31 mouse cellular contexts compared by ENCODE assay signal in the genomic region with DNA sequence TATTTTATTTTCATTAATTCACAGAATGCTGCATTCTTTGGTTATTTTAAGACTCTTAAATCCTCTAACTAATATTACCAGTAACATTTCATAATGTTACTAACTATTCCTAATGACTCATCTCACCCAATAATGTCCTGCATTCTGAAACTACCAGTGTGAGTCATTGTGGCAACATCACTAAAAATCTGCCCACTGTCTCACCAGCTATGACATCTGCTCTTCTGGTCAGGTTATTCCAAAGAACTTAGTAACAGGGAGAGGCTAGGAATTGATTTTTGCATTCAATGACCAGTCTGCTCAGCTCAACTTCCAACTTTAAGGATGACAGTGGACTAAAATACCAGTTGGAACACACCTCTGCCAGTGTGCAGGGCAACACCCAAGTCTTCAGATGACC. TPM values are rescaled to one million over a fixed set of nuclear protein-coding genes. Genes with fewer than 3 reads are reported as not detected.
DNase-seq lines count a peak whose midpoint lies in the region; ATAC-seq and TF ChIP-seq lines count a peak whose summit lies in the region.
"Had no signal": no experiment of that assay in that cellular context is flagged by ENCODE, and none has a peak within 500 bp of the region (broad histone marks: within the 10 kb centered on the region; RNA-seq: fewer than 3 reads in every experiment).

No protein-coding gene starts in this region.

- no peak overlapping the region for H3K4me2 ChIP-seq in neural tube, embryonic 15.5 days
- H3K4me2 ChIP-seq: embryonic facial prominence, embryonic 13.5 days; forebrain, embryonic 12.5 days; forebrain, embryonic 15.5 days; heart, embryonic 12.5 days; heart, embryonic 15.5 days; hindbrain, embryonic 14.5 days had no signal

- no peaks in the 10 kb centered on the region for H3K36me3 ChIP-seq in C2C12 (ENCODE audit: control insufficient read depth, insufficient read depth)
- H3K36me3 ChIP-seq in neural tube, embryonic 15.5 days: no peaks in the 10 kb centered on the region
- H3K36me3 ChIP-seq: embryonic facial prominence, embryonic 10.5 days; embryonic facial prominence, embryonic 13.5 days; forebrain, embryonic 12.5 days; forebrain, embryonic 15.5 days; heart, embryonic 12.5 days; heart, embryonic 15.5 days had no signal

- no peaks in the 10 kb centered on the region for H3K4me1 ChIP-seq in neural tube, embryonic 15.5 days
- H3K4me1 ChIP-seq: embryonic facial prominence, embryonic 10.5 days; embryonic facial prominence, embryonic 13.5 days; forebrain, embryonic 12.5 days; forebrain, embryonic 15.5 days; heart, embryonic 12.5 days; heart, embryonic 15.5 days had no signal

- TF ChIP-seq CTCF in C2C12 (IDR thresholded peaks at IDR 0.05; ENCODE audit: control insufficient read depth, insufficient read depth, insufficient read length): no peak

- no peak overlapping the region for H3K4me3 ChIP-seq in C2C12 (ENCODE audit: insufficient read depth, poor library complexity, severe bottlenecking)
- H3K4me3 ChIP-seq in neural tube, embryonic 15.5 days (replicated peaks): no peak overlapping the region
- H3K4me3 ChIP-seq: embryonic facial prominence, embryonic 10.5 days; embryonic facial prominence, embryonic 13.5 days; erythroblast, embryonic 14.5 days; forebrain, embryonic 12.5 days; forebrain, embryonic 15.5 days; heart, embryonic 12.5 days; heart, embryonic 15.5 days had no signal

- no peak overlapping the region for H3K9ac ChIP-seq in neural tube, embryonic 15.5 days (replicated peaks)
- H3K9ac ChIP-seq: embryonic facial prominence, embryonic 13.5 days; forebrain, embryonic 12.5 days; forebrain, embryonic 15.5 days; heart, embryonic 12.5 days; heart, embryonic 15.5 days; hindbrain, embryonic 14.5 days had no signal

- no peak overlapping the region for H3ac ChIP-seq in C2C12 (ENCODE audit: control insufficient read depth, insufficient read length, low read depth)

- H3K27ac ChIP-seq in neural tube, embryonic 15.5 days (replicated peaks): no peak overlapping the region
- H3K27ac ChIP-seq: embryonic facial prominence, embryonic 10.5 days; embryonic facial prominence, embryonic 13.5 days; forebrain, embryonic 12.5 days; forebrain, embryonic 15.5 days; heart, embryonic 15.5 days; hindbrain, embryonic 14.5 days; hindbrain, postnatal 0 days had no signal

- no peaks in the 10 kb centered on the region for H3K27me3 ChIP-seq in C2C12 (ENCODE audit: control insufficient read depth, insufficient read depth, insufficient read length)
- H3K27me3 ChIP-seq in neural tube, embryonic 15.5 days (replicated peaks): no peaks in the 10 kb centered on the region
- H3K27me3 ChIP-seq: embryonic facial prominence, embryonic 13.5 days; forebrain, embryonic 12.5 days; forebrain, embryonic 15.5 days; heart, embryonic 12.5 days; heart, embryonic 15.5 days had no signal

- no peak for ATAC-seq in neural tube, embryonic 15.5 days (ENCODE audit: low FRiP score)
- ATAC-seq: forebrain, embryonic 15.5 days; hindbrain, postnatal 0 days; inflammation-experienced regulatory T-cells, adult 6 months; intestine, embryonic 16.5 days had no signal

- no peaks in the 10 kb centered on the region for H3K9me3 ChIP-seq in neural tube, embryonic 15.5 days (replicated peaks)
- H3K9me3 ChIP-seq: embryonic facial prominence, embryonic 10.5 days; embryonic facial prominence, embryonic 13.5 days; forebrain, embryonic 12.5 days; forebrain, embryonic 15.5 days; heart, embryonic 12.5 days; heart, embryonic 15.5 days had no signal

- H3K79me2 ChIP-seq in C2C12 (ENCODE audit: control insufficient read depth, insufficient read depth): no peaks in the 10 kb centered on the region

- H3K79me3 ChIP-seq in C2C12 (ENCODE audit: low read depth): no peaks in the 10 kb centered on the region

- DNase-seq in 3T3-L1 (ENCODE audit: low read depth, low spot score): peak; percentile 68
- peak; percentile 2 for DNase-seq in brain, adult 2 months (ENCODE audit: low read depth, low spot score)
- DNase-seq in cerebellum, adult 18-20 months: no peak
- no peak for DNase-seq in right cerebral cortex, postnatal 14 days
- DNase-seq: adrenal gland, postnatal 10 days; adrenal gland, postnatal 36 days; cerebellum, adult 11 months; cerebellum, adult 8-10 months; cerebellum, postnatal 10 days; cerebellum, postnatal 36 days; embryo, embryonic 11 days; gastrocnemius, postnatal 25 days; heart, adult 18-20 months; heart, postnatal 10 days; heart, postnatal 4 days had no signal

TF ChIP-seq in C2C12, 6 proteins besides CTCF, POLR2A, EP300 and RAD21:
- peak; percentile 79 for TF ChIP-seq FOSL1 (IDR thresholded peaks at IDR 0.05; ENCODE audit: insufficient read depth, low read length, poor library complexity, severe bottlenecking)
- TF ChIP-seq MYOG (IDR thresholded peaks at IDR 0.05; ENCODE audit: control insufficient read depth, extremely low read depth, insufficient read length): no peak
- peak; percentile 52 for TF ChIP-seq MYOD1 (IDR thresholded peaks at IDR 0.05; ENCODE audit: control insufficient read depth, insufficient read length, low read depth)
- TF ChIP-seq CEBPB (IDR thresholded peaks at IDR 0.05; ENCODE audit: low read depth): peak; percentile 59

RNA-seq across cellular contexts. Expression of gene Lce1d, which starts 4.7 kb away (rescaled TPM):
- not detected for polyA plus RNA-seq in C2C12 (2012; fragmentation: generic; extraction: Trizol)
- polyA plus RNA-seq in neural tube, embryonic 15.5 days (2015; fragmentation: Nextera tagmentation; extraction: Ambion mirVana): not detected in 2 replicates
- polyA plus RNA-seq: cortical plate, adult 2 months; embryonic facial prominence, embryonic 10.5 days; embryonic facial prominence, embryonic 13.5 days; erythroblast, embryonic 14.5 days; forebrain, embryonic 12.5 days; forebrain, embryonic 15.5 days; gonadal fat pad, adult 2 months; heart, embryonic 12.5 days; heart, embryonic 15.5 days; hindbrain, embryonic 11.5 days; hindbrain, embryonic 14.5 days; hindbrain, postnatal 0 days; inflammation-experienced regulatory T-cells, adult 6 months; intestine, embryonic 16.5 days had no signal

RNA-seq across cellular contexts. Expression of gene Lce1c, which starts 12.6 kb away (rescaled TPM):
- polyA plus RNA-seq in C2C12 (2012; fragmentation: generic; extraction: Trizol): not detected
- polyA plus RNA-seq in neural tube, embryonic 15.5 days (2015; fragmentation: Nextera tagmentation; extraction: Ambion mirVana): not detected in 2 replicates
- polyA plus RNA-seq: cortical plate, adult 2 months; embryonic facial prominence, embryonic 10.5 days; embryonic facial prominence, embryonic 13.5 days; erythroblast, embryonic 14.5 days; forebrain, embryonic 12.5 days; forebrain, embryonic 15.5 days; gonadal fat pad, adult 2 months; heart, embryonic 12.5 days; heart, embryonic 15.5 days; hindbrain, embryonic 11.5 days; hindbrain, embryonic 14.5 days; hindbrain, postnatal 0 days; inflammation-experienced regulatory T-cells, adult 6 months; intestine, embryonic 16.5 days had no signal

RNA-seq across cellular contexts. Expression of gene Lce1e, which starts 17.2 kb away (rescaled TPM):
- not detected for polyA plus RNA-seq in C2C12 (2012; fragmentation: generic; extraction: Trizol)
- not detected in 2 replicates for polyA plus RNA-seq in neural tube, embryonic 15.5 days (2015; fragmentation: Nextera tagmentation; extraction: Ambion mirVana)
- polyA plus RNA-seq: cortical plate, adult 2 months; embryonic facial prominence, embryonic 10.5 days; embryonic facial prominence, embryonic 13.5 days; erythroblast, embryonic 14.5 days; forebrain, embryonic 12.5 days; forebrain, embryonic 15.5 days; gonadal fat pad, adult 2 months; heart, embryonic 12.5 days; heart, embryonic 15.5 days; hindbrain, embryonic 11.5 days; hindbrain, embryonic 14.5 days; hindbrain, postnatal 0 days; inflammation-experienced regulatory T-cells, adult 6 months; intestine, embryonic 16.5 days had no signal

RNA-seq across cellular contexts. Expression of gene Lce1a2, which starts 21.6 kb away (rescaled TPM):
- not detected for polyA plus RNA-seq in C2C12 (2012; fragmentation: generic; extraction: Trizol)
- polyA plus RNA-seq in neural tube, embryonic 15.5 days (2015; fragmentation: Nextera tagmentation; extraction: Ambion mirVana): not detected in 2 replicates
- polyA plus RNA-seq: cortical plate, adult 2 months; embryonic facial prominence, embryonic 10.5 days; embryonic facial prominence, embryonic 13.5 days; erythroblast, embryonic 14.5 days; forebrain, embryonic 12.5 days; forebrain, embryonic 15.5 days; gonadal fat pad, adult 2 months; heart, embryonic 12.5 days; heart, embryonic 15.5 days; hindbrain, embryonic 11.5 days; hindbrain, embryonic 14.5 days; hindbrain, postnatal 0 days; inflammation-experienced regulatory T-cells, adult 6 months; intestine, embryonic 16.5 days had no signal

RNA-seq across cellular contexts. Expression of gene Lce1f, which starts 28.5 kb away (rescaled TPM):
- 0.83 TPM for polyA plus RNA-seq in C2C12 (2012; fragmentation: generic; extraction: Trizol)
- polyA plus RNA-seq in neural tube, embryonic 15.5 days (2015; fragmentation: Nextera tagmentation; extraction: Ambion mirVana): not detected in 2 replicates
- polyA plus RNA-seq: cortical plate, adult 2 months; embryonic facial prominence, embryonic 10.5 days; embryonic facial prominence, embryonic 13.5 days; erythroblast, embryonic 14.5 days; forebrain, embryonic 12.5 days; forebrain, embryonic 15.5 days; gonadal fat pad, adult 2 months; heart, embryonic 12.5 days; heart, embryonic 15.5 days; hindbrain, embryonic 11.5 days; hindbrain, embryonic 14.5 days; hindbrain, postnatal 0 days; inflammation-experienced regulatory T-cells, adult 6 months; intestine, embryonic 16.5 days had no signal

Comparison
In these comparisons a context has a peak if more than half of its experiments do, and no peak if none do; other contexts are left out.
1. DNase-seq: peak in 3T3-L1 (single experiment) and brain, adult 2 months (single experiment); none in cerebellum, adult 18-20 months (0 of 2) and right cerebral cortex, postnatal 14 days (single experiment).